Mouse (Mus musculus): ENCODE measurements around the gene Ndufb7. TPM values are rescaled to one million over a fixed set of nuclear protein-coding genes. Genes with fewer than 3 reads are reported as not detected.

Ndufb7 gene
- total and polyA plus RNA-seq, 3 experiments = 144 to 331 (median 223) TPM

DNA sequence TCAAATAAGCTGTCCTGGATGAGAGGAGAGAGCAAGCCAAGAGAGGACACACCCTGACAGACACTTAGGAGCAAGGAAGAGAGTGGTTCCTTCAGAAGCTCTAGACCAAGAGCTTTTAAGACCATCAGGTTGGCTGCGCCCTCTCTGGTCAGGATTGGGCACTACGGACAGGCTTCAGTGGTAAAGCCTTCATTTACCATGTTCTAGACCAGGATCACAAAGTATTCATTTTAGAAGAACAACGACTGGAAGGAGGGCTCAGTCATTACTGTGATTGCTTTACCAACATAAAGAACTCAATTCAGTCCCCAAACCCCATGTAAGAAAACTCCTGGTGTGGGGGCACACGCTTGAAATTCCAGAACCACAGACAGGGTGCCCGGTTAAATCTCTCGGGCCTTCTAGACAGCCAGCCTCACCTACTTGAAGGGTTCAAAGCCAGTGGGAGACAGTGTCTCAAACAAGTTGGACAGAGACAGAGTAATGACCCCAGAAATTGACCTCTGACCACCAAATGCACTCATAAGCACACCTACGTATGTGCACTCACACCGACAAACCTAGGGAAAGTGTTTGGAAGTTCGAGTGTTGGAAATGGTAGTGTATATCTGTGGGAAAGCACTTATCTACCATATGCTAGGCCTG, 618 bp upstream of the Ndufb7 start:
- Histone ChIP-seq H3K27ac (ENCODE audit: insufficient read depth, low read depth) (no peak overlapping the region), H3K4me3 (replicated peaks in 1 of 3; ENCODE audit: low read depth in 2 of 3, low read length in 2 of 3, poor library complexity in 1 of 3) (no peak overlapping the region)

GRCm38 (mm10) chr8:83567668-83568067, 1.2 kb downstream of the Ndufb7 start:
- Histone ChIP-seq H3K4me2 (ENCODE audit: insufficient read depth, low read depth, poor library complexity, severe bottlenecking) (peak overlapping the region; percentile 89), H3K36me3 (replicated peaks in 1 of 2; ENCODE audit: control insufficient read depth in 1 of 2, insufficient read depth in 1 of 2, low read length in 1 of 2) (peaks cover 27 to 45% of the 10 kb centered on the region in 2 experiments), H3K27me3 (replicated peaks) (no peaks in the 10 kb centered on the region), H3K4me3 (replicated peaks in 1 of 3; ENCODE audit: low read depth in 2 of 3, low read length in 2 of 3, poor library complexity in 1 of 3) (peak overlapping the region; percentile 84 to 99 (median 85)), H3K4me1 (ENCODE audit: control insufficient read depth in 1 of 2, insufficient read depth in 2 of 2) (peaks cover 15 to 51% of the 10 kb centered on the region in 2 experiments), H3K9ac (ENCODE audit: insufficient read depth, low read depth) (peak overlapping the region; percentile 82), H3K79me2 (replicated peaks; ENCODE audit: control insufficient read depth, extremely low read depth, insufficient read depth, poor library complexity, severe bottlenecking) (peaks cover 25% of the 10 kb centered on the region), H3K9me3 (replicated peaks; ENCODE audit: low read length) (no peaks in the 10 kb centered on the region), H3K27ac (ENCODE audit: insufficient read depth, low read depth) (no peak overlapping the region)
- dilution Hi-C loops (cut with MboI; ENCODE audit: extremely low pct_ligation_motif_present, extremely low pct_unique_long_range_greater_than_20kb, low sequenced_read_pairs) = no loop called here
- in situ Hi-C loops (cut with MboI; ENCODE audit: low pct_ligation_motif_present, low pct_unique_long_range_greater_than_20kb, low sequenced_read_pairs) = no loop called here
- no peak for TF ChIP-seq POLR2AphosphoS2 (IDR thresholded peaks at IDR 0.05; ENCODE audit: low read depth, low read length)
- no peak for TF ChIP-seq CHD2 (IDR thresholded peaks at IDR 0.05; ENCODE audit: low read length)
- no peak for TF ChIP-seq ZKSCAN1 (IDR thresholded peaks at IDR 0.05; ENCODE audit: borderline replicate concordance, low read depth, low read length)
- TF ChIP-seq ZNF384 (IDR thresholded peaks at IDR 0.05; ENCODE audit: low read depth, low read length) = no peak
- no peak for TF ChIP-seq RAD21 (IDR thresholded peaks at IDR 0.05; ENCODE audit: low read depth, low read length)
- DNase-seq (ENCODE audit: extremely low read depth) = no peak

More for the DNA sequence above, 618 bp upstream of the Ndufb7 start:
- no peaks in the 10 kb centered on the region for H3K9me3 ChIP-seq (replicated peaks; ENCODE audit: low read length)
- no peaks in the 10 kb centered on the region for H3K27me3 ChIP-seq (replicated peaks)
- H3K79me2 ChIP-seq (replicated peaks; ENCODE audit: control insufficient read depth, extremely low read depth, insufficient read depth, poor library complexity, severe bottlenecking) = peaks cover 16% of the 10 kb centered on the region
- H3K4me1 ChIP-seq (ENCODE audit: control insufficient read depth in 1 of 2, insufficient read depth in 2 of 2) = peaks cover 6 to 34% of the 10 kb centered on the region in 2 experiments
- peaks cover 9 to 28% of the 10 kb centered on the region in 2 experiments for H3K36me3 ChIP-seq (replicated peaks in 1 of 2; ENCODE audit: control insufficient read depth in 1 of 2, insufficient read depth in 1 of 2, low read length in 1 of 2)
- in situ Hi-C loops (cut with MboI; ENCODE audit: low pct_ligation_motif_present, low pct_unique_long_range_greater_than_20kb, low sequenced_read_pairs) = no loop called here
- no peak overlapping the region for H3K9ac ChIP-seq (ENCODE audit: insufficient read depth, low read depth)
- peak; percentile 74 for DNase-seq (ENCODE audit: extremely low read depth)
- dilution Hi-C loops (cut with MboI; ENCODE audit: extremely low pct_ligation_motif_present, extremely low pct_unique_long_range_greater_than_20kb, low sequenced_read_pairs) = no loop called here
- TF ChIP-seq POLR2A (IDR thresholded peaks at IDR 0.05; ENCODE audit: low read depth, low read length) = 0 out of 2 replicates have a peak, but pooled peaks have one; percentile 32
- no peak for TF ChIP-seq HCFC1 (IDR thresholded peaks at IDR 0.05; ENCODE audit: low read depth, low read length)
- no peak for TF ChIP-seq KAT2A (IDR thresholded peaks at IDR 0.05; ENCODE audit: insufficient replicate concordance, low read length)
- peak; percentile 48 for TF ChIP-seq RAD21 (IDR thresholded peaks at IDR 0.05; ENCODE audit: low read depth, low read length)
- TF ChIP-seq CTCF (conservative IDR thresholded peaks at IDR 0.05 in 1 of 2, IDR thresholded peaks at IDR 0.05 in 1 of 2; ENCODE audit: low read depth in 2 of 2, low read length in 2 of 2) = peak; percentile 44 to 76
- peak; percentile 28 for TF ChIP-seq SMC3 (IDR thresholded peaks at IDR 0.05; ENCODE audit: low read depth, low read length)
- H3K4me2 ChIP-seq (ENCODE audit: insufficient read depth, low read depth, poor library complexity, severe bottlenecking) = no peak overlapping the region

GRCm38 (mm10) chr8:83568128-83568527, 1.7 kb downstream of the Ndufb7 start:
- TF ChIP-seq JUN (IDR thresholded peaks at IDR 0.05; ENCODE audit: insufficient read depth, low read depth, low read length) (no peak), IRF4 (IDR thresholded peaks at IDR 0.05; ENCODE audit: low read depth, low read length) (no peak)
- Histone ChIP-seq H3K27ac (ENCODE audit: insufficient read depth, low read depth) (no peak overlapping the region), H3K36me3 (replicated peaks in 1 of 2; ENCODE audit: control insufficient read depth in 1 of 2, insufficient read depth in 1 of 2, low read length in 1 of 2) (peaks cover 27 to 46% of the 10 kb centered on the region in 2 experiments), H3K4me1 (ENCODE audit: control insufficient read depth in 1 of 2, insufficient read depth in 2 of 2) (peaks cover 15 to 51% of the 10 kb centered on the region in 2 experiments), H3K79me2 (replicated peaks; ENCODE audit: control insufficient read depth, extremely low read depth, insufficient read depth, poor library complexity, severe bottlenecking) (peaks cover 25% of the 10 kb centered on the region), H3K4me3 (replicated peaks in 1 of 3; ENCODE audit: low read depth in 2 of 3, low read length in 2 of 3, poor library complexity in 1 of 3) (no peak overlapping the region), H3K27me3 (replicated peaks) (no peaks in the 10 kb centered on the region), H3K4me2 (ENCODE audit: insufficient read depth, low read depth, poor library complexity, severe bottlenecking) (peak overlapping the region; percentile 89; the same call in 1 of the 2 replicates), H3K9ac (ENCODE audit: insufficient read depth, low read depth) (no peak overlapping the region), H3K9me3 (replicated peaks; ENCODE audit: low read length) (no peaks in the 10 kb centered on the region)
- no peak for DNase-seq (ENCODE audit: extremely low read depth)
- dilution Hi-C loops (cut with MboI; ENCODE audit: extremely low pct_ligation_motif_present, extremely low pct_unique_long_range_greater_than_20kb, low sequenced_read_pairs) (no loop called here), in situ Hi-C loops (cut with MboI; ENCODE audit: low pct_ligation_motif_present, low pct_unique_long_range_greater_than_20kb, low sequenced_read_pairs) (no loop called here)

Data from CH12.LX (cell line).